Mouse (Mus musculus): ENCODE results near the gene Arf4.

- no peak for TF ChIP-seq GATA1 (IDR thresholded peaks at IDR 0.05; ENCODE audit: borderline replicate concordance, low read length)
- TF ChIP-seq CTCF (IDR thresholded peaks at IDR 0.05; ENCODE audit: low read depth, low read length), result no peak
Measured at GRCm38 (mm10) chr14:26675371-26675770, 37.5 kb downstream of the Arf4 start.
